Mouse (Mus musculus) neural tube, embryonic 13.5 days (tissue): ENCODE measurements at regions not wholly inside any gene's neighbourhood (a gene's known extent, or its start where the extent isn't known, plus 50 kb on each side); places are given as distances from the start of the nearest gene placed in this dataset.

Source experiments
- ATAC-seq: fragments of 200-750 bp; cut with Nextera tagmentation; 2 replicates; pipeline ENCODE4 v1.8.0; 2017; ENCODE audit warnings: low read depth, mild to moderate bottlenecking, moderate TSS enrichment, moderate library complexity
- H3K27ac ChIP-seq: fragments of 300-500 bp; sonication (generic); replicated peaks from 2 replicates; pipeline ENCODE4 v1.5.1; 2015; ENCODE audit warnings: moderate library complexity, mild to moderate bottlenecking, inconsistent platforms
- H3K27me3 ChIP-seq: fragments of 300-500 bp; sonication (generic); 2 replicates; pipeline ENCODE4 v1.6.1; 2015; ENCODE audit warnings: mild to moderate bottlenecking, inconsistent platforms
- H3K36me3 ChIP-seq: fragments of 300-500 bp; sonication (generic); 2 replicates; pipeline ENCODE4 v1.6.1; 2015; ENCODE audit warnings: mild to moderate bottlenecking, inconsistent platforms
- H3K4me1 ChIP-seq: fragments of 300-500 bp; sonication (generic); replicated peaks from 2 replicates; pipeline ENCODE4 v1.6.1; 2015; ENCODE audit warnings: inconsistent platforms
- H3K4me2 ChIP-seq: fragments of 300-500 bp; sonication (generic); 2 replicates; pipeline ENCODE4 v1.6.1; 2015; ENCODE audit warnings: inconsistent platforms, mild to moderate bottlenecking, moderate library complexity
- H3K4me3 ChIP-seq: fragments of 300-500 bp; sonication (generic); 2 replicates; pipeline ENCODE4 v1.5.1; 2015; ENCODE audit warnings: mild to moderate bottlenecking, inconsistent platforms
- H3K9ac ChIP-seq: fragments of 300-500 bp; sonication (generic); 2 replicates; pipeline ENCODE4 v1.6.1; 2015; ENCODE audit warnings: moderate library complexity, mild to moderate bottlenecking, inconsistent platforms
- H3K9me3 ChIP-seq: fragments of 300-500 bp; sonication (generic); 2 replicates; pipeline ENCODE4 v1.6.1; 2016; ENCODE audit warnings: inconsistent platforms
- WGBS: fragments of 180-500 bp; shearing (Covaris S2); methylation state at CpG from one replicate; pipeline ENCODE4 v1.1.7; 2015; 5-methylcytosine and 5-hydroxymethylcytosine counted together

- Histone ChIP-seq H3K36me3 (no peaks in the 10 kb centered on the region), H3K27ac (no peak overlapping the region), H3K9me3 (no peaks in the 10 kb centered on the region), H3K4me1 (no peaks in the 10 kb centered on the region; the same call in 1 of the 2 replicates), H3K4me2 (no peak overlapping the region), H3K4me3 (no peak overlapping the region), H3K27me3 (no peaks in the 10 kb centered on the region), H3K9ac (no peak overlapping the region)
- WGBS: 17% methylated on average over 3 of the region's 3 CpGs
- no peak for ATAC-seq
Measured at GRCm38 (mm10) chr8:112092831-112093230, 78.0 kb upstream of the Gm6793 start.

DNA sequence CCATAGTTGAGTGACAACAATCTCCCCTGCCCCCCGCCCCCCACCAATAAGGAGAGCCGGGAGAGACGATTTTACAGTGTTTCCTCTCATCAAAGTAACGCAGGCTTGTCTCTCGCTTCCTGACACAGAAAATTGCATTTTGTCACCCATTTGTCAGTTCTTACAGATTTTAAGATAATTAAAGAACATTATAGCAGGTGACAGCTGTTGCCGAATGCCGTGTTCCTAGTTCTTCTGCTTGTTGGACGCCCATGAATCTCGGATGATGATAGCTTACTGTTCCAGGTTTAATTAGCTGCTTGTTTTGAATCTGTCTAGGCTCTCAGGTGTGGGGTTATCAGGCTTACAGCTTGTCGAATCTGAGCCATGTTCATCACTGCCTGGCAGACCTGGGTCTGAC, 63.8 kb upstream of the Gm6793 start:
- peaks cover 4% of the 10 kb centered on the region for H3K4me1 ChIP-seq
- no peak for ATAC-seq
- H3K36me3 ChIP-seq: no peaks in the 10 kb centered on the region
- H3K9ac ChIP-seq: no peak overlapping the region
- no peak overlapping the region for H3K4me2 ChIP-seq
- WGBS: 64% methylated on average over 10 of the region's 10 CpGs
- H3K9me3 ChIP-seq: no peaks in the 10 kb centered on the region
- H3K27me3 ChIP-seq: no peaks in the 10 kb centered on the region
- H3K27ac ChIP-seq: no peak overlapping the region
- H3K4me3 ChIP-seq: no peak overlapping the region

- no peak for ATAC-seq
- Histone ChIP-seq H3K4me1 (peaks cover 4% of the 10 kb centered on the region), H3K27ac (no peak overlapping the region), H3K9ac (no peak overlapping the region), H3K9me3 (no peaks in the 10 kb centered on the region), H3K36me3 (no peaks in the 10 kb centered on the region), H3K27me3 (no peaks in the 10 kb centered on the region), H3K4me3 (no peak overlapping the region), H3K4me2 (no peak overlapping the region)
- WGBS: 79% methylated on average over 14 of the region's 14 CpGs
Measured at GRCm38 (mm10) chr8:112072205-112072604, 57.4 kb upstream of the Gm6793 start.

- Histone ChIP-seq H3K27ac (no peak overlapping the region), H3K36me3 (no peaks in the 10 kb centered on the region), H3K9me3 (no peaks in the 10 kb centered on the region), H3K4me2 (no peak overlapping the region), H3K9ac (no peak overlapping the region), H3K4me1 (peaks cover 4% of the 10 kb centered on the region), H3K27me3 (no peaks in the 10 kb centered on the region), H3K4me3 (no peak overlapping the region)
- no peak for ATAC-seq
- 89% methylated on average over 8 of the region's 8 CpGs for WGBS
Measured at GRCm38 (mm10) chr8:112070251-112070650, 55.4 kb upstream of the Gm6793 start.
